Mouse (Mus musculus) splenic B cell, adult 2 months (primary cell): Measurements from ENCODE around the gene Adamts16.

Experiments used
- DNase-seq: peaks from one replicate; pipeline ENCODE4 v3.0.0-alpha.2; 2011; ENCODE audit warnings: low read depth, low spot score
- H3K27me3 ChIP-seq: 2 replicates; pipeline ENCODE4 v1.6.1; 2012; ENCODE audit warnings: mild to moderate bottlenecking, low read length, moderate library complexity, mixed read lengths; ENCODE audit not compliant: control insufficient read depth, poor library complexity, insufficient read depth, severe bottlenecking
- H3K36me3 ChIP-seq: 2 replicates; pipeline ENCODE4 v1.6.1; 2012; ENCODE audit warnings: mild to moderate bottlenecking, low read length, moderate library complexity, mixed read lengths; ENCODE audit not compliant: control insufficient read depth, poor library complexity, insufficient read depth, severe bottlenecking

The Adamts16 gene

DNA sequence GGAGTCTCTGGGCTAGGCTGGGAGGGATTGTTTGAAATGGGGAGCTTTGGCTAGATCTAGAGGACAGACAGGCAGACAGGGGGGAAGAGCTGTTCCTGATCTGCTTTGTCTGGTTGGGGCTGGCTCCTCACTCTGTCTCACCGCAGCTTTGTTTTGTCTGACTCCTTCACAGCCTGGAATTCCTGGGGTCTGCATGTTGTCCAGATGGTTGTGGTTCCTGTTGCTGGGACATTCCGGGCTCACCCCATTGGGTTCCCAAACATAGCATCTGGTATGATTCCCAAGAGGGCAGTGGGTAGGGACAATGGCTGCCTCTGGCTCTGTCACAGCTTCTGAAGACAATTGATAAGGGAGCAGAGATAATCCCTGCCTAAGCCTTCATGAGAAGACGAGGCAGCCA lies 117.0 kb downstream of the Adamts16 start:
- no peaks in the 10 kb centered on the region for H3K36me3 ChIP-seq
- H3K27me3 ChIP-seq = no peaks in the 10 kb centered on the region
- no peak for DNase-seq

DNA sequence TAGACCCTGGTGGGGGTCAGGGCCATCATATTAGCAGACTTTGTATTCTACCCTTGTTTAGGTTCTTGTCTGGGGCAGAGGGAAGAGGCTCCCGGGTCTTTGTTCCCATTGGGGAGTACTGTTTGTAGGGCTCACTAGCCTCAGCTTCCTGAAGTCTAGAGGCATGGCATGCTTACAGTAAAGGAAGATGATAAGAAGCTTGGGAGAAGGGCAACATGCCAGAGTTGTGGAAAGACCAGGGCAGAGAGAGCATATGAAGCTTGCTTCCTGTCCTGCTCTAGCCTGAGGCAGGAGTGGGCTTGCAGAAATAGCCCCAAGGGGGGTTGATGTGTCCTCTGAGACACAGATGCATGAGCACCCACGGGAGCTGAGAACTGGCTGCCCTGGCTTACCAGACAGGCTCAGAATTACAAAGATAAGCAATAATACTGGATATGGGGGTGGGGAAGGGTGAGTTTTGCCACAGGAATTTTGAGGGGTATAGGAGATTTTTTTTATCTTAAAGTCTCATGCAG lies 117.4 kb downstream of the Adamts16 start:
- Histone ChIP-seq H3K27me3 (no peaks in the 10 kb centered on the region), H3K36me3 (no peaks in the 10 kb centered on the region)
- DNase-seq = no peak

DNA sequence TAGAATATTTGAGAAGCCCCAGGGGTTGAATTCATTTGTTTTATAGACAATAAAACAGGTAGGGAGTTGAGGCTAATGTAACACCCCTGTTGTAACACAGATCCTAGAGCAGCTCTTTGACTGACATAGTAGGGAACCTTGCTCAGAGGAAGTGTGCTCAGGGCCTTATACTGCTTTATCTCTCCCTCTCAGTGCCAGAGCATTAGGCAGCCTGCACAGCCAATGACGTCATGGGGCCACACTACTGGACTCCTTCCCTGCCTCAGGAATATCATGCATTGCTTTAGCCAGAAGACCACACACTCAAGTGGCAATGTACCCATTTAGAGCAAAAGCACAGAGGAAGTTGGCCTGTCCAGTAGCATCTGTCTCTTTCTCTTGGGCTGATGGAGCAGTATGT lies 121.6 kb downstream of the Adamts16 start:
- no peak for DNase-seq
- Histone ChIP-seq H3K27me3 (no peaks in the 10 kb centered on the region), H3K36me3 (no peaks in the 10 kb centered on the region)

DNA sequence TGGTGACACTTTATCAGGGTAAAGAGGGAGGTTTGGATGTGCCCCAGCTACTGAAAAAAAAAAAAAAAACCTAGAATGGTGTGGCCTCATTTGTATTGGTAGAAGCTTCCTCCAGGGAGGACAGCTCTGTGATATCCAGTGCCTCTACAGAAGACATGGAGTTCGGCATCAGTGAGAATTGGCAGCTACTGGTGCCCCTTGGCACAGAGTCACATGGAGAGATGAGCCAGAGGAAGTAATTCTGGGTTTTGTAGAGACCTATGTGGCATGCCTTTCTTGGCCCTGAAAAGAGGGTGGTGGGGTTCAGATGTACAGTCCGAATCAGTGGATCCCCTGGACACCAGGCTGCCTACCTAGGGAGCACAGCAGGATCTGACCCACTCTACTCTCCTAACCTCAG lies 122.8 kb downstream of the Adamts16 start:
- no peak for DNase-seq
- no peaks in the 10 kb centered on the region for H3K36me3 ChIP-seq
- no peaks in the 10 kb centered on the region for H3K27me3 ChIP-seq

DNA sequence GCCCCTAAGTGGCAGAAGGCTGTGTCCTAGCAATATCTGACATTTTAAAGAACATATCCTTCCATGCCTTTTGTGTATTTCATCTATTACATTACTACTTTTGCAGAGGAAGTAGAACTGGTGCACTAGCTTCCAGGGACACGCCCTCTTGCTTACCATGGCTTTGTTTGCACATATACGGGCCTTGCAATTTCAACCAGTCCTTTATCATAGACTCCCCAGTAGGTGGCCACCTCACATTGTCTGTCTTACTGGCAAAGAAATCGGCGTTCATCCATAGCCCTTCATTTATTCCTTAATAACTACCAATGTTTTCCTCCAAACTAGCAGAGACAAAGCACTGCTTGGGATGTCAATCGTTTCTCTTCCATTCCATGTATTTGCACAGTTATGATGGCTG lies 125.6 kb downstream of the Adamts16 start:
- DNase-seq = no peak
- Histone ChIP-seq H3K36me3 (no peaks in the 10 kb centered on the region), H3K27me3 (no peaks in the 10 kb centered on the region)

DNA sequence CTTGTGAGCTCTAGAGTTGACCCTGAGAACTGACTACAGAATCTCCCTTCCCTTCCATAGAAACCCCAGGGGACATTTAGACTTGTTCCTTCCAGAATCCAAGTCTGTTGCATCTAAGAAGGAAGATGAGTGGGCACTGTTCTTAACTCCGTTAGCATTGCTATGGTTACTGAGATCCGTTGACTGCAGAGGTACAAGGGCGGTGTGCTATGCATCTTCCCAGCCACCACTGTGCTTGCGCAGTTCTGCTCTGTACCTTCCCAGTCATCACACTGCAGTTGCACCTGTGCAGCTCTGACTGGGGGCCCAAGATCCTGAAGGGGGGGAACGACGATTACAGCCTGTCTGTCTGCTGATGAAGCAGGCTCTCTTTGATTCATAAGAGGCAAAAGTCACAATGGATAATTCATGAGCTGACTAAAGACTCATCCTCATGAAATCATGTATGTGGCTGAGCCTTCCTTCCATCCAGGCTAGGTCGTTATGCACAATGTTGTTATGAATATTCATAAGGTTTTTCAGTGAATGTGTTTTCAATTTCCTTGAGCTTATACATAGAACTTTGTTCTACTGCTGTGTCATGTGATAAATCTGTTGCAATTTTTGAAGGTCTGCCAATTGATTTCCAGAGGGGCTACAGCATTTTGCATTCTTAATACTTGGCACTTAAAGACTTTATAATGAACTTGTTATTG lies 127.4 kb downstream of the Adamts16 start:
- no peak for DNase-seq

DNA sequence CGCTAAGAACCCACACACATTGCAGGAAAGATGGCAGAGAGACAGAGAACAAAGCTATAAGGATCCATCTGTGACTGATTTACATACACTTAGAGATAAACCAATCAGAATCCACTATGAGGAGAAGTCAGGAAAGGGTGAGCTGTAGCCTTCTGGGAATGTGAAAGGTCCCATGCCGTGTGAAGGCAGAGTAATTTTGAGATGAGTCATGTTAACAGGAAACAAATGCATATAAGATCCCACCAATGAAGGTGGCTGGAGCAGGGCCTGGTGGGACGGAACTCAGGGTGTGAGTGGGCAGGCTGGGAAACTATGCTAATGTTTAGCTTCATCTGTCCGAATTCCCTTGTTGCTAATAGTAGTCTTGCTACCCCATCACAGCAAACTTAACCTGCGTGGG lies 128.3 kb downstream of the Adamts16 start:
- Histone ChIP-seq H3K27me3 (no peaks in the 10 kb centered on the region), H3K36me3 (no peaks in the 10 kb centered on the region)
- no peak for DNase-seq

More for the DNA sequence above, 127.4 kb downstream of the Adamts16 start:
- Histone ChIP-seq H3K36me3 (no peaks in the 10 kb centered on the region), H3K27me3 (no peaks in the 10 kb centered on the region)

DNA sequence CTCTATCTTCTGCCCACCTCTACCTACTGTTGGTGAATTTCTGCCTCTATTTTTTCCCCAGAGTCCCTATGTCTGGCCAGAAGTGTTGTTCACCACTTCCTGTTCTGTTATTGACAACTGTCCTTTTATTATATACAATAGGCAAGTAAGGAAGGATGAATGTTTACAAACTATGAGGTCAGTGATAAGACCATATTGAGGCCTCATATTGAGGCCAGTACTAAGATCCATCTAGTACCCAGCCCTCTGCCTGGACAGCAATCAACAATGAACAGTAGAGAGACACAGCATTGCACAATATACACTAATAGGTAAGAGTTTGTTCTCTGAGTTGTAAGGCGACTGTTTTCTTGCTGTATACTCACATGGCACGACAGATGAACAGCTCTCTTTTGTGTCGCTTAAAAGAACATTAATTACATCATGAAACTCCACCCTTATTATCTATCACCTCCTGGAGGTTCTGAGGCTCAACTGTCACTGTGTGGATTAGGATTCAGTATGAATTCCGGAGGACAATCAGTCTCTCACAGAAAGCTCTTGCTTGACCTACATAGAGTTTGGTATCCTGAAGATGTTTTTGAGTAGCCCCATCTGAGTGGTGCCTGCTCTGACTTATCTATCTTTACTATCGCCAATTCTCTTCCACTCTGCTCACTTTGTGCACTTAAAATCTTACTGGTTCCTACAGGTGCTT lies 134.3 kb downstream of the Adamts16 start:
- no peaks in the 10 kb centered on the region for H3K36me3 ChIP-seq
- H3K27me3 ChIP-seq = no peaks in the 10 kb centered on the region
- DNase-seq = no peak

DNA sequence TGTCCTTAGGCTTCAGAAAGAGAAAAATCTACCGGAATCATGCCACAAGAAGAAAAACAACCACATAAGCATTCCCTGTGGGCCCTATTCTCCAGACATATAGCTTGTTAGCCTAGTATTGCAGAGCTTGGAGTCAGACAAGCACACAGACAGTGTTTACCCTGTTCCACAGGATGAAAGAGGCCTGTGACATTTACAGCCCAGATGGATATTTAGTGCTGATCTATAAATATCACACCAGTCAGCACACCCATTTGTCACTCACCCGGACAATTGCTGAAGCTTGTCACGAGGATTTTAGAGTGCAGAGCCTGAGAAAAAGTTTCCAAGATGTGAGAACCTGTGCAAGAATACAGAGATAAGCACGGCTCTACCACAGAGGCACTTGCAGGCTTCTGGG lies 138.7 kb downstream of the Adamts16 start:
- H3K27me3 ChIP-seq = no peaks in the 10 kb centered on the region
- no peaks in the 10 kb centered on the region for H3K36me3 ChIP-seq
- DNase-seq = no peak

DNA sequence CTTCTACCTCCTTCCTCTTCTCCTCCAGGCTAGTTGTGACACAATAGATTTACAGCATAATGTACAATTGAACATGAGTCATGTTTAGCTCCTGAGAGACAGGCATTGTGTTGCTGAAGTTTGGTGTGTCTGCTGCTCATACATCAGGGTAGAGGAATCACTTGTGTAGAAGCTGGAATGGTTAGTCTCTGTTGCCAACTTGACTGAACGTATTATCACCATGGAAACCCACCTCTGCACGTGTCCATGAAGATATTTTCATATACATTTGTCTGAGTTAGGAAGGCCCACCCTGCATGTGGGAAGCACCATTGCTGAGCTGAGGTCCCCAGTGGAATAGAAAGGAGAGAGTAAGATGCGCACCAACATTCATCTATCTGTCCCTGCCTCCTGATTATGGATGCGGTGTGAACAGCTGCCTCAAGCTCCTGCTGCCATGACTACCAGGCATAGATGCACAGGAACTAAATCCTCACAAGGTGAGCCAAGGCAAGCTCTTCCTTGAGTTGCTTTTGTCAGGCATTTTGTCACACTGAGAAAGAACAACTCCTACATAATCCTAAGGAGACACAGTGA lies 142.7 kb downstream of the Adamts16 start:
- Histone ChIP-seq H3K27me3 (no peaks in the 10 kb centered on the region), H3K36me3 (no peaks in the 10 kb centered on the region)
- no peak for DNase-seq

DNA sequence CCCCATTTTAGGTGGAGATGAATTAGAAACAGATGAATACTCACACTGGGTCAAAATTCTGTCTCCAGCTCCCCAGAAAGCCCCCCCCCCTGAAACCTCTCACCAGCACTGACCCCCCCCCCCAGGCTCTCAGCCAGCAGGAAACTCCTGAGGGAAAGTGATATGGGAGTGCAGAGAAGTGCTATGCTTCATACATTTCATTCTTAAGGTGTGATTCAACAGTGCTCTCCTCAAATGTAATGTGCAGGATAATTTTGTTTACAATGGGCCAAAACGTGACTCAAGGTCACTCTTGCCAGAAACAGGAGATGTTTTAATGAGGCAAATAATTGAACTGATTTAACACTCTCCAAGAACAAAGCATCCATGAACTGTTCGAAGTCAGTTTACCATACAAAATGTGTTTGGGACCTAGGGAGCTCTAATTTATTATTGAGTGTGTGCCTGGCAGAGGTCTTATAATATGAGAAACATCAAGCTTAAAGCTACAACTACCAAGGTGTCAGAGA lies 152.1 kb downstream of the Adamts16 start:
- Histone ChIP-seq H3K36me3 (no peaks in the 10 kb centered on the region), H3K27me3 (no peaks in the 10 kb centered on the region)
- no peak for DNase-seq

DNA sequence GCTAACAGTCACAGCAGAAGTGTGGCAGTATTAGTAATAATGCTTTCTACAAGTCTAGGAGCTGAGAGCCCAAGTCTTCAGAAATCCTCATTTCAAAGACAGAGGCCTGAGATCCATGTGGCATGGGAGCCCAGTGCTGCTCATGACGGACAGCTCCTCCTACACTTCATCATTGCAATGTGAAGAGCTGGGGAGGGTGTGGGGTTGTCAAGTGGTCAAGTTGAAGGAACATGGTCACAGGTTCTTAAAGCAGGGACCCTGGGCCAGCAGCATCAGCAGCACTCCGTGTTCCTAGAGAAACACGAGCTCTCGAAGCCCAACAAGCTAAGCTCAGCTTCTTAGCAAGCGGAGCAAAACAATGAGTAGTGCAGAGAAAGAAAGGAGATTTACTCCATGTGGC lies 155.8 kb downstream of the Adamts16 start:
- Histone ChIP-seq H3K36me3 (no peaks in the 10 kb centered on the region), H3K27me3 (no peaks in the 10 kb centered on the region)
- DNase-seq = no peak

DNA sequence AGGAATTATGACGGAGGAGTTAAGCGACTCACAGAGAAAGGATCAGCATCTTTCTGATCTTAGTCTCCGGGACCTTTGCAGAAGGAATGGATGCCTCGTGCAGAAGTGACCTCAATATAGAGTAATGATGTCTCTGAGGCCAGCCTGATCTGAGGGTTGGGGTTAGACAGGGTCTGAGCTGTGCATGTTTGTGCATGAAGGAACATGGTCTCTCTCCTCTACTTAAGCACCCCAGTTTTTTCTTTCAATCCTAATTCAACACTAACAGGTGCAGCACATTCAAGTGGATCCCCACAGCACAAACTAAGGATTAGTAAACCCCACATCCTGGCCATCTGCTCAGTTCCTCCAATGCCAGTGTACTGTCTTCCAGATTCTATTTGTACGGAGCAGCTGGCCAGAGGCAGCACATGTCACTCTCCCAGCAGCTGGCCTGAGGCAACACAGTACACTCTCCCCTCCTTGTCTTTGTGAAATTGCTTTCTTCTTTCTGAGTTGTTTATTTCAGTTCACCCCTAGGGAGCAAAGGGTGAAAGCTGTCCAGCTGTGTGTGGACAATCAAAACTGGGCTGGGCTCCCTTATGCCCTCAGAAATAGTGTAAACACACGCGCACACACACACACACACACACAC lies 156.5 kb downstream of the Adamts16 start:
- no peak for DNase-seq
- H3K27me3 ChIP-seq = no peaks in the 10 kb centered on the region

DNA sequence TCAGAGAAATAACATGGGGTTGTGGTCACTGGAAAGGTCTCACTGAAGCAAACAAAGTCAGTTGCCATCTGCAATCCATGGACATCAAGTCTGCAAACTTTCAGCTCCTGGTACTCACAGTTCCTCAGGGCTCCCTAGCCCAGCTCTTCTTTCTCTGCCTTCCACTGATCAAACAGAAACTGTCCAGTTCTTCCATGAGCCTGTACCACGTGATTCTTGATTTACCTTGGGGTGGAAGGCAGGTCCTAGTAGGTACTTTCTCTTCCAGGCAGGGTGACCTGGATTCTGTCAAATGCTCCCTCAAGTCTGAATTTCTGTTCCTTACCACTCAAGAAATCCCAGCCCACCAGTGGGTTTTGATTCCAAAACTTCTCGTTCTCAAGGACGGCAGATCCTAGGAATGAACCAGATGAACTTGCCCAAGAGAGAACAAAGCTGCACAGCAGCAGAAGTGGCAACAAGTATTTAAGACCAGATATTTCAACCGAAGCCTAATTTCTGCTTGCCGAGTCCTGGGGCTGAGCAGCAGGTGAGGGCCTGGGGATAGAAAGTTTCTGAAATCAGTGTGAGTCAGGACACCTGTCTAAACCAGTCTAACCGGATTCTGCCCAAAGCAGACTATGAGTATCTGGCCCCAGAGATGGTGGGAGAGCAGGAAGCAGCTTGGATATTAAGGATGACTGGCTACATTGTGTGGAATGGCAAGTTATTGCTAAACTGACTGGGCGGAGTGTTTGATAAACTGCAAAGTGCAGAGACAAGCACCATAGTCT lies 160.0 kb downstream of the Adamts16 start:
- no peak for DNase-seq
- Histone ChIP-seq H3K27me3 (no peaks in the 10 kb centered on the region), H3K36me3 (no peaks in the 10 kb centered on the region)

More for the DNA sequence above, 156.5 kb downstream of the Adamts16 start:
- H3K36me3 ChIP-seq = no peaks in the 10 kb centered on the region
